Mouse (Mus musculus) left cerebral cortex, postnatal 10 days (tissue): ENCODE measurements at regions not wholly inside any gene's neighbourhood (a gene's known extent, or its start where the extent isn't known, plus 50 kb on each side); places are given as distances from the start of the nearest gene placed in this dataset.

Experiments used
- DNase-seq, 2 experiments: peaks; one replicate each; pipeline ENCODE4 v3.0.0; 2021 to 2022; ENCODE audit warnings: low spot score in 2 of 2, mixed read lengths in 1 of 2; ENCODE audit errors: extremely low spot score in 1 of 2
- intact Hi-C: fragments of 180-260 bp; cut with DNase I; formaldehyde crosslinking; loops from one replicate; pipeline ENCODE4 v1.15.1; 2025

DNA sequence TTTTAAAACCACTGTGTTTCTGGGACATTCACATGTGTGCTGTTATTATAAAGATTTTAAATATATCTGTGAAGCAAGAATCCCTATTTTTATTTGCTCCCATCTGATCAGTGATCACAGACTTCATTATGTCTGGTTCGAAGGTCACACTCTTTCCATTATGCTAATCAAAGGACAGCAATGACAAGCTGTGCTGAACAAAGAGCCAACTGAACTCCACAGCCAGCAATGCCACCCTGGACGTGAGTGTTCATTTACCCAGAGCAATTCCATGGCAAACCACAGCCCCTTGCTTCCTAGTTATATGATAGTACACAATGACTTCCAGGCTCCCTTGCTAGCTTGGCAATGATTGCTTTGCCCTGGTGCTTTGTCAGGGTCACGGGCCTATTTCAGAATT lies 55.6 kb upstream of the Ccdc190 start:
- intact Hi-C loops = no loop called here
- no peak for DNase-seq

GRCm38 (mm10) chr1:169868636-169869035 lies 59.8 kb upstream of the Ccdc190 start:
- intact Hi-C loops = no loop called here
- peak in 1 of 2 experiments; percentile 33 for DNase-seq

DNA sequence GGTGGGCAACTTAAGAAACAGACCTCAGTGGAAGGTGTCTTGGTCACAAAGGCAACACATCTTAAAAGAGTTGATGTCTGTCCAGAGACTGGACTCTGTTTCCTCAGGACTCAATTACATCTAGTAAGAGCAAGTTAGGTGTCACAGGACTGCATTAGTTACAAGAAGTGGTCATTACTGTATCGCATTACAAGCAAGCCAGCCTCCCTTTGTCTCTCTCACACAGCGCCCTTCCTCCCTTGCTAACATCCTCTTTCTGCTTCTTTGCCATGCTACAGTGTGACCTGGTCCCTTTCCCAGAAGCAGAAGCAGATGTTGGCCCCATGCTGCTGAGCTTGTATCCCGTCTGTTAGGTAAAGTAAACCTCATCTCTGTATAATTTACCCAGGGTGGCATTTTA lies 61.0 kb upstream of the Ccdc190 start:
- intact Hi-C loops = no loop called here
- no peak for DNase-seq

DNA sequence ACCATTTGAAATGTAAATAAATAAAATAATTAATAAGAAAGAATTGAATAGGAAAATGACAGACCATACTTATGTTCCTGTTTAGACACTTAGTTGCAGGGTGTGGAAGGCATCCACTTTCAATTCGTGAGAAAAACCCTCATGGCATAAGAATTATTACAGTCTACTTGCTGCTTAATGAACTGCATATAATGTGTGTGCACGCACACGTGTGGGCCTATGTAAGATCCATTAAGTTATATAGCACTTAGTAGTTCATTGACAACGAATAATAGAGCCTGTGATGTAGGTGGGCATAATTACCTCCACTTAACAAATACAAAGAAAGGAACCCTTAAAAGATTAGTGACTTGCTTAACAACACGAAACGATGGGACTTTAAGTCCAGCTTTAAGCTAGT lies 61.6 kb upstream of the Ccdc190 start:
- no peak for DNase-seq
- intact Hi-C loops = no loop called here

DNA sequence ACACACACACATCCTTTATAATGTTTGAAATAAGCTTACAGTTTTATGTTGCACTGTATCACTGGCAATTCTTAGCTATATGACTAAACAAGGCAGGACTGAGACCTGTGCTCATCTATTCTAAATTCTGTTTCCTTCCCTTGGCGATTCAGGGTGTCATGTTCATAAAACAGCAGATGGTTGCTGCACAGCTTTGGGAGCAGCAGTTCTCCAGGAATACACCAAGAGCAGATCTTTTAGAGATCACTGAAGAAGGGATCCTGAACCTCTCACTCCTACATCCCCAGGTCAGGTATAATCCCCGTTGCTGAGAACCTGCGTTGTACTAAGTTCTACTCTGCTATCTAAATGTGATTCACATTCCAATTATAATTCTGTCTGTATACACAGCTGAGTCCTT lies 69.4 kb upstream of the Ccdc190 start:
- intact Hi-C loops = no loop called here
- no peak for DNase-seq

DNA sequence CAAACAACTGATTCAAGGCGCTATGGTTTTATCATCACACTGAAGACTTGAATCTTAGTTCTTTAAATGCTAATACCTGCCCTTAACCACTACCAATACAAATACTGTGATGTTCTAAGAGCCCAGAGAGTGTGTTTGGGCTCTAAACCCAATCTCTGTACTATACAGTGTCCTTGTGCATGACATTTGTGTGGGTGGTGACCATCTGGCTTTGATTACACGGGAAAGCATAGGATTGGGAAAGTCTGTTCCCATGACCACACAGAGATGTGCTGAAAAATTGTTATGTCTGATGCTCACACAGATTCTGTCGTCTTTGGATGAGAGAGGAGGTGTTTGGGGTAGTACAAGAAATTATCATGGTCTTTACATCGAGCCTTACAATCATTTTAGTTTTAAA lies 76.8 kb upstream of the Ccdc190 start:
- peak in 1 of 2 experiments; percentile 28 for DNase-seq
- intact Hi-C loops = no loop called here

DNA sequence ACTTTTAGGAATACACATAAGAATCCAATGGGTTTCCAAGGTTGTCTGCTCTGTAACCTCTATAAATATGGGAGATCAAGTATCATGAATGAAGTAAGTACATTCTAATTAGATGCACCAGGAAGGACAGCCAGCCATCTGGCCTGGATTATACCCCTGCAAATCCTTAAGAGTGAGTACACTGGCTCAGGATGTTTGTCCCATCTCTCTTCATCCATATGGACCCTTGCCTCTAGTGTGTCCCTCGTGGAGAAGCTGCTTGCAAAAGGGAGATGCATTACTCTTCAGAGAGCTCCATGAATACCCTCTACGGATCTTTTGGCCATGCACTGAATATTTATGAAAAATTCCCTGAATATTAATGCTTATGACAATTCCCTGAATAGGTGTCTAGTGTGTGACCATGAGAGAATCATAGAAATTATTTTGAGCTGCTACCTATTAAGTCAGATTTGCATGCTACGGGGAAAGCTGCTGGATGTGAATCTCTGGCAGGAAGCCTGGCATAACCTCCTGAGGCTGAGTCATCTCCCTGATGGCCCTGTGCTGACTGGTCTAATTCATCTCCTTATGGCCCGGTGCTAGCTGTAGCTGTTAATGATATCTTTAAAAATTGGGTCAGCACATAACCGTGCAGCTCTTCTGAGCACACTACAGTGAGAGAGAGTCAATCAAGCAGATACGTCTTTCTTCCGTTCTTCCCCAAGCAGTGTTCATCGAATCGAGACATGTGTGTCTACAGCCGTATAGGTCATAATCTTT lies 80.0 kb upstream of the Ccdc190 start:
- intact Hi-C loops = no loop called here
- DNase-seq = no peak

GRCm38 (mm10) chr1:169842490-169842889 lies 86.0 kb upstream of the Ccdc190 start:
- intact Hi-C loops = no loop called here
- no peak for DNase-seq

DNA sequence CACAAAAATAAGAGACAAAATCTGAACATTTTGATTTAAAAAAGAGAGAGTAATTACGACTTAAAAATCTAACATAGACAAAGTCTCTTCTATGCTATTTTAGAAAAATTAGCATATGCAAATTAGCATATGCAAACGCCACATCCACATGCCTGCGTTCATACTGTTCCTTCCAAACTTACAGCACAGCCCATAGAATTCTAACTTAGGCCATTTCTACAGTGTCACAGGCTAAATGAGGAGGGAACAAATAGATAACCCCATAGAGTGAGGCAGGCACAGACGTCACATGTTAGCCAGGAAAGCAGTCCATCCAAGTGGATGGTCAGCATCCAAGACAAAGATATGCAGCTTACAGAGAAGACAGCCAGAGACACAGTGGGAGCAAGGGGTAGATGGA lies 87.5 kb upstream of the Ccdc190 start:
- peak in 1 of 2 experiments; percentile 20 for DNase-seq
- intact Hi-C loops = no loop called here

DNA sequence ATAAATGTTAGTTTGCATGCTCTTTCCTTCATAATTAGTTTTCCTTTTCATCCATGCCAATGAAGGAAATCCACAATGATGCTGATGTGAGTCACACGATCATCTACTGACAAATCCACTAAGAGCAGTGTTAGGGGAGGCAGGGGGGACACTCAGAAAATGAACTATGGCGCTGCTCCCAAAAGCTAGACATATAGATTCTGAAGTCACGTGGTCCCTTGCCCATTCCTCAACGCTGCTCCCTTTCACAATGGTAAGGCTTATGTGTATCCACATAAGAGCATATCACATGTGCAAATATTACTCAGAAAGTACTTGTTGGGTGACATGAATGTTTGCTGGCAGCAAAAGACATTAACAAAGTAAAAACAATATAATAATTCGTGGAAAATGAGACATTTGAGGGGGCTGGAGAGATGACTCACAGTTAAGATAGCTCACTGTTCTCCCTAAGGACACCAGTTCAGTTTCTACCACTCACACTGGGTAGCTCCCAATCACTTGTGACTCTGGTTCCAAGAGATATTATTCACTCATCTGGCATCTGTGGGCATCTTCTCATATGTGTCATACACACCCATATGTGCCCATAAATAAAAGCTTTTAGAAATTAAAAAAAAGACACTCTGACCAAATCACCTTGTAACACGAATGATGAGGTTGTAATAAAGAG lies 88.3 kb upstream of the Ccdc190 start:
- no peak for DNase-seq
- intact Hi-C loops = no loop called here

- DNase-seq = no peak
- intact Hi-C loops = loop anchor here (5.0 kb wide), 1 partner anchor 86 kb away; the partner anchor contains the start of gene Rgs4
Measured at GRCm38 (mm10) chr1:169833385-169833784, 85.9 kb upstream of the Rgs4 start.

- intact Hi-C loops = loop anchor here (5.0 kb wide), 1 partner anchor 84 kb away; the partner anchor contains the start of gene Rgs4
- DNase-seq = no peak
Measured at GRCm38 (mm10) chr1:169831326-169832066, 84.1 kb upstream of the Rgs4 start.

- intact Hi-C loops = loop anchor here (5.0 kb wide), 1 partner anchor 83 kb away; the partner anchor contains the start of gene Rgs4
- no peak for DNase-seq
Measured at GRCm38 (mm10) chr1:169830596-169830995, 83.2 kb upstream of the Rgs4 start.

DNA sequence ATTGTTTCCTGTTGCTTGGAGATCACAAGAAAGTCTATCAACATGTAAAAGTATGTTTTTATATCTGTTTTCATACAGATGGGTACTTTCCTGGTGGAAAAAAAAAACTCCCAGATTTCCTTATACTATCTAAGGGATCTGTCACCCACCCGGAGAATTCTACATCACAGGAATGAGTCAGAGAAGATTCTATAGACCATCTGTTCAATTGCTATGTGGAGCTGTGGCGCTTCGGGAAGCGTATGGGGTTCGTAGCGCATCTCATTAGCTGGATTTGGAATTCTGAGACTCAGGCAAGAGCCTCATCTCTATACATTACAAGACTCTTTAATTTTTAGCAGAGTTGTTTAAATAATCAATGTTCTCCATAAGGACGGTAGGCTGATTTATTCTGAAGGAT lies 74.6 kb upstream of the Rgs4 start:
- peak in 1 of 2 experiments; percentile 53 for DNase-seq

DNA sequence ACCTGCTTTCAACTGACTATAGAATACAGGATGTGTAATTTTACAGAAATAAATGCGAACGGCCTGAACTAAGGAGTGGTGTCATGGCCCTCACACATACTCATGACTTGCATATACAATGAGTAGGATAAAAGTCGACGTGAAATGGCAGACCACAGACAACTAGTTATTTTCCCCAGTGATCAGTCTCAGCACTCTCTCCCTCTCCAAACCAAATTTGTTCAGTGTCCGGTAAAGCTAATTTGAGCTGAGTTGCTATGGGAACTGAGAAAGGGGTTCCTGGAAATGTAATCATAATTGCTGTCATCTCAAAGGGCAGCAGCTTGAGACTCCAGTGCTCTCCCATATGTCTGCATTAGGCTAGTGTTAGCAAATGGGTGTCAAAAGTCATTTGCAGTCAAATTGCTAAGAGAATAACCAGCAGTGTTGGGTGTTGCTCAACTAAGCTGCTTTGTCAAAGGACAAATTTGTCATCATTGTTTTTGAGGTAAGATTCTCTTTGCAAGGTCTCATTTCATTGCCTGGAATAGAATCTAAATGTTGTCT lies 72.0 kb upstream of the Rgs4 start:
- intact Hi-C loops = no loop called here

More for the DNA sequence above, 74.6 kb upstream of the Rgs4 start:
- intact Hi-C loops = loop anchor here (10.0 kb wide), 1 partner anchor 147 kb away; no protein-coding TSS in a partner anchor

GRCm38 (mm10) chr1:169816939-169817338 lies 69.5 kb upstream of the Rgs4 start:
- intact Hi-C loops = no loop called here

More for the DNA sequence above, 72.0 kb upstream of the Rgs4 start:
- DNase-seq = no peak

GRCm38 (mm10) chr1:169812512-169813101 lies 65.2 kb upstream of the Rgs4 start:
- intact Hi-C loops = no loop called here
- no peak for DNase-seq

More at GRCm38 (mm10) chr1:169816939-169817338, 69.5 kb upstream of the Rgs4 start:
- no peak for DNase-seq

GRCm38 (mm10) chr1:169803428-169804138 lies 56.1 kb upstream of the Rgs4 start:
- DNase-seq = no peak
- intact Hi-C loops = no loop called here
